Mouse (Mus musculus) bone marrow macrophage, adult 2 months (primary cell): ENCODE measurements around the gene Adgra1. TPM values are rescaled to one million over a fixed set of nuclear protein-coding genes. Genes with fewer than 3 reads are reported as not detected.

Experiments used
- H3K27ac ChIP-seq: 2 replicates; pipeline ENCODE4 v1.5.1; 2012; ENCODE audit warnings: low read depth, low read length; ENCODE audit not compliant: insufficient read depth
- H3K4me1 ChIP-seq: 2 replicates; pipeline ENCODE4 v1.6.1; 2012; ENCODE audit warnings: low read length; ENCODE audit not compliant: control insufficient read depth, insufficient read depth
- H3K4me3 ChIP-seq: 2 replicates; pipeline ENCODE4 v1.5.1; 2012; ENCODE audit warnings: mild to moderate bottlenecking, low read length, moderate library complexity; ENCODE audit not compliant: insufficient read depth
- CTCF ChIP-seq: IDR thresholded peaks from 2 replicates; pipeline ENCODE4 v1.5.1; 2012; ENCODE audit warnings: low read depth, mild to moderate bottlenecking, low read length, moderate library complexity
- POLR2A ChIP-seq: IDR thresholded peaks from 2 replicates; pipeline ENCODE4 v1.6.1; 2012; ENCODE audit warnings: mild to moderate bottlenecking, low read depth, low read length, borderline replicate concordance
- polyA plus RNA-seq: library from polyadenylated mRNA; stranded (reverse); fragments of >200 nt; gene quantifications from 2 replicates; pipeline ENCODE4 v1.2.4, GENCODE M21; 2012; ENCODE audit not compliant: missing spikeins, insufficient read depth, insufficient read length

Gene Adgra1
- polyA plus RNA-seq, 1 experiment, result not detected

- TF ChIP-seq CTCF, result no peak
- no peak for TF ChIP-seq POLR2A
- Histone ChIP-seq H3K4me3 (no peak overlapping the region), H3K27ac (no peak overlapping the region), H3K4me1 (no peaks in the 10 kb centered on the region)
Measured at GRCm38 (mm10) chr7:139845101-139845500, 11.1 kb downstream of the Adgra1 start.

GRCm38 (mm10) chr7:139850152-139850551 is 16.2 kb downstream of the Adgra1 start:
- no peak overlapping the region for H3K27ac ChIP-seq
- no peaks in the 10 kb centered on the region for H3K4me1 ChIP-seq
- TF ChIP-seq POLR2A (no peak), CTCF (no peak)
- no peak overlapping the region for H3K4me3 ChIP-seq

- TF ChIP-seq POLR2A, result no peak
- no peak for TF ChIP-seq CTCF
- Histone ChIP-seq H3K4me1 (no peaks in the 10 kb centered on the region), H3K27ac (no peak overlapping the region), H3K4me3 (no peak overlapping the region)
Measured at GRCm38 (mm10) chr7:139850677-139851076, 16.7 kb downstream of the Adgra1 start.

DNA sequence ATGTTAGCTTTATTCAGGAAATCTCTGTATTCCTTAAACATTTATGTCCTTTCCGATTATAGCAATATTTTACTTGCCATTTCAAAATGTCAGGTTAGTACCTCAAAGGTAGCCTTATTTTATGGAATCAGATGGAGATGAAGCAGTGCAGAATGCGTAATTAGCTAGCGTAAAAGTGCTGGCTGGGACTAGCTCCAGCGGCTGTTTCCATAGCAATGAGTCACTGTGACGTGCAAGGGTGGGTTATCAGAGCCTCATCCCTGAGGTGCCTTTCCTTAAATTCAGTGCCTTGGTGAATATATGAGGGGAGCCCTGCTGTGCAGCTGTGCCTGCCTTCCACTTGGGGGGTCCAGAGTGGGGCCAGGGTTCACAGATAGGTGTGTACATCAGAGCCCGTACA is 17.1 kb downstream of the Adgra1 start:
- no peak overlapping the region for H3K4me3 ChIP-seq
- no peaks in the 10 kb centered on the region for H3K4me1 ChIP-seq
- H3K27ac ChIP-seq, result no peak overlapping the region
- TF ChIP-seq CTCF, result no peak
- TF ChIP-seq POLR2A, result no peak

DNA sequence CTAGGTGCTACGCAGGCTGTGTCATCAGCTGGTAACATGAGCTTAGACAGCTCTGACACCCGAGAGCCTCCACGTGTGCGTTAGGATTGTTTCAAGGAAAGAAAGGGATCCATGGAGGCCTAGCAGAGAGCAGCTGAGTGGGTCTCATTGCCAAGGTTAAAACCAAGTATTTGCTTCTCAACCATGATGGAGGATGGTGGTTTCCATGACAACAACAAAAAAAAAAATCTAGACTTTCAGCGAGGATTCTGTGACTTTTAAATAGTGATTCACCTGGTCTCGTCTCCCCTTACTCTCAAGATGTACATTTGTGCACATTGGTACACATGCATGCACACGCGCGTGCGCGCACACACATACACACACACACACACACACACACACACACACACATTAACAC is 21.3 kb downstream of the Adgra1 start:
- no peak overlapping the region for H3K4me3 ChIP-seq

DNA sequence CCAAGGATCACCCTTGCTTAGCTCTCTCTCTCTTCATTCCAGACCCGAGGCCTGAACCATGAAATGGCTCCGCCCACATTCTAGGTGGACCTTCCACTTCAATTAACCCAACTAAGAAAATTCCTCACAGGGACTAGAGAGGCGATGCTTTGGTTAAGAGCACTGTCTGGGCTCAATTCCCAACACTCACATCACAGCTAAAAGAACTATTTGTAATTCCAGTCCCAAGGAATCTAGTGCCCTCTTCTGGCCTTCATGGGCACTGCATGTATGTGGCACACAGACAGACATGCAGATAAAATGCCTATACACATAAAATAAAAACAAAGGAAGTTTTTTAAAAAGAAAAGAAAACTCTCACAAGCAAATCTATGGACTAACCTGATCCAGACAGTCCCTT is 27.4 kb downstream of the Adgra1 start:
- no peak overlapping the region for H3K27ac ChIP-seq
- H3K4me3 ChIP-seq, result no peak overlapping the region
- no peaks in the 10 kb centered on the region for H3K4me1 ChIP-seq
- TF ChIP-seq POLR2A, result no peak
- no peak for TF ChIP-seq CTCF

More for the DNA sequence above, 21.3 kb downstream of the Adgra1 start:
- H3K4me1 ChIP-seq, result no peaks in the 10 kb centered on the region
- no peak overlapping the region for H3K27ac ChIP-seq
- TF ChIP-seq POLR2A, result no peak
- no peak for TF ChIP-seq CTCF

DNA sequence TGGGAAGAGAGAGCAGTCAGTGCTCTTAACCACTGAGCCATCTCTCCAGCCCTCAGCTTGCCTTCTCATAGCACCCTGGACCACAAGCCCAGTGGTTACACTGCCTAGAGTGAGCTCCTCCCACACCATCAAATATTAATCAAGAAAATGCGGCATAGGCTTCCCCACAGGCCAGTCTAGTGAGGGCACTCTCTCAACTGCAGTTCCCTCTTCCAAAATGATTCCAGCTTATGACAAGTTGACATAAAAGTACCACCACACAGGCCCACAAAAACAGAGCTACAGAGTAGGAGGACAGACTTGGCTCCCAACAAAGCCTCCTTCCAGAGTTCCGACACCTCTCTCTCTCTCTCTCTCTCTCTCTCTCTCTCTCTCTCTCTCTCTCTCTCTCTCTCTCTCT is 29.1 kb downstream of the Adgra1 start:
- no peak overlapping the region for H3K4me3 ChIP-seq
- H3K27ac ChIP-seq, result no peak overlapping the region
- TF ChIP-seq POLR2A (no peak), CTCF (no peak)
- no peaks in the 10 kb centered on the region for H3K4me1 ChIP-seq

- Histone ChIP-seq H3K27ac (no peak overlapping the region), H3K4me3 (no peak overlapping the region), H3K4me1 (no peaks in the 10 kb centered on the region)
- no peak for TF ChIP-seq CTCF
- no peak for TF ChIP-seq POLR2A
Measured at GRCm38 (mm10) chr7:139864253-139864652, 30.3 kb downstream of the Adgra1 start.

GRCm38 (mm10) chr7:139864871-139865270 is 30.9 kb downstream of the Adgra1 start:
- no peak for TF ChIP-seq CTCF
- no peak for TF ChIP-seq POLR2A
- Histone ChIP-seq H3K4me1 (no peaks in the 10 kb centered on the region), H3K27ac (no peak overlapping the region), H3K4me3 (no peak overlapping the region)

- no peaks in the 10 kb centered on the region for H3K4me1 ChIP-seq
- H3K27ac ChIP-seq, result no peak overlapping the region
- H3K4me3 ChIP-seq, result no peak overlapping the region
- no peak for TF ChIP-seq POLR2A
- no peak for TF ChIP-seq CTCF
Measured at GRCm38 (mm10) chr7:139871014-139871413, 37.0 kb downstream of the Adgra1 start.
